Mouse (Mus musculus) 3T3-L1 (cell line): ENCODE measurements around the gene Phkg1.
"Not testable (repeated sequence)": the region's sequence is repeated elsewhere in the genome, so short reads cannot be mapped to it uniquely, and the experiment has no call there.

Source experiments
- DNase-seq: peaks from one replicate; pipeline ENCODE4 v3.0.0-alpha.2; 2015; ENCODE audit warnings: low read depth, low spot score

Gene Phkg1

GRCm38 (mm10) chr5:129898449-129898848 is at the start of gene Phkg1:
Gene Phkg1 (minus strand): TSS chr5:129898549.
- DNase-seq: no peak

- no peak for DNase-seq
These were observed 49.2 kb upstream of the Phkg1 start for GRCm38 (mm10) chr5:129947528-129948033.

- DNase-seq: no peak
These were observed 45.1 kb upstream of the Phkg1 start for GRCm38 (mm10) chr5:129943402-129943801.

GRCm38 (mm10) chr5:129942073-129942939 is 44.0 kb upstream of the Phkg1 start:
- peak; percentile 46 for DNase-seq

GRCm38 (mm10) chr5:129941495-129942045 is 43.2 kb upstream of the Phkg1 start, which contains the start of gene Vkorc1l1:
Gene Vkorc1l1 (plus strand): TSS chr5:129941970.
- DNase-seq: peak; percentile 98

GRCm38 (mm10) chr5:129940736-129941494 is 42.6 kb upstream of the Phkg1 start:
- peak; percentile 36 for DNase-seq

GRCm38 (mm10) chr5:129940281-129940680 is 41.9 kb upstream of the Phkg1 start:
- no peak for DNase-seq

GRCm38 (mm10) chr5:129936941-129937340 is 38.6 kb upstream of the Phkg1 start:
- DNase-seq: no peak

GRCm38 (mm10) chr5:129929924-129930855 is 31.8 kb upstream of the Phkg1 start:
- DNase-seq: no peak

GRCm38 (mm10) chr5:129925933-129926332 is 27.6 kb upstream of the Phkg1 start:
- no peak for DNase-seq

GRCm38 (mm10) chr5:129924820-129925452 is 26.6 kb upstream of the Phkg1 start:
- no peak for DNase-seq

GRCm38 (mm10) chr5:129921972-129922371 is 23.6 kb upstream of the Phkg1 start:
- DNase-seq: no peak

- no peak for DNase-seq
These were observed 21.0 kb upstream of the Phkg1 start for GRCm38 (mm10) chr5:129919320-129919719.

- no peak for DNase-seq
These were observed 20.4 kb upstream of the Phkg1 start for GRCm38 (mm10) chr5:129918752-129919151.

GRCm38 (mm10) chr5:129918065-129918651 is 19.8 kb upstream of the Phkg1 start:
- DNase-seq: no peak

GRCm38 (mm10) chr5:129915491-129915890 is 17.1 kb upstream of the Phkg1 start:
- DNase-seq: not testable (repeated sequence)

GRCm38 (mm10) chr5:129914024-129914423 is 15.7 kb upstream of the Phkg1 start:
- DNase-seq: peak; percentile 65

- no peak for DNase-seq
These were observed 11.2 kb upstream of the Phkg1 start for GRCm38 (mm10) chr5:129909591-129909990.

GRCm38 (mm10) chr5:129909147-129909546 is 10.8 kb upstream of the Phkg1 start:
- no peak for DNase-seq
